Mouse (Mus musculus) MEL (cell line): Measurements from ENCODE around the gene Cav1. TPM values are rescaled to one million over a fixed set of nuclear protein-coding genes. Genes with fewer than 3 reads are reported as not detected.

ENCODE experiments used
- DNase-seq: peaks from one replicate; pipeline ENCODE4 v3.0.0; 2011; ENCODE audit warnings: low read depth, low spot score
- H3K27ac ChIP-seq: 2 replicates; pipeline ENCODE4 v1.5.1; 2012; ENCODE audit warnings: low read depth, mild to moderate bottlenecking, control low read depth, low read length, moderate library complexity; ENCODE audit not compliant: control insufficient read depth
- H3K27me3 ChIP-seq, 2 experiments: fragments of 150-350 bp in 1 of 2; sonication (generic) in 1 of 2; 2 replicates each; pipeline ENCODE4 v1.6.1; 2012; ENCODE audit warnings: low read length in 2 of 2, mild to moderate bottlenecking in 2 of 2, improper control_type of control experiment in 1 of 2, moderate library complexity in 1 of 2; ENCODE audit not compliant: insufficient read depth in 2 of 2, control insufficient read depth in 1 of 2
- H3K36me3 ChIP-seq, 2 experiments: 2 replicates each; pipeline ENCODE4 v1.6.1; 2012 to 2014; ENCODE audit warnings: low read length in 2 of 2, improper control_type of control experiment in 1 of 2, inconsistent platforms in 1 of 2, mild to moderate bottlenecking in 1 of 2; ENCODE audit not compliant: insufficient read depth in 2 of 2, control insufficient read depth in 1 of 2
- H3K4me1 ChIP-seq, 2 experiments: fragments of 150-350 bp in 1 of 2; sonication (generic) in 1 of 2; 2 replicates each; pipeline ENCODE4 v1.6.1; 2012; ENCODE audit warnings: low read length in 2 of 2, improper control_type of control experiment in 1 of 2, mild to moderate bottlenecking in 1 of 2; ENCODE audit not compliant: insufficient read depth in 2 of 2, control insufficient read depth in 1 of 2
- H3K4me3 ChIP-seq, 2 experiments: fragments of 150-350 bp in 1 of 2; sonication (generic) in 1 of 2; 2 replicates each; pipeline ENCODE4 v1.5.1; 2012; ENCODE audit warnings: low read depth in 2 of 2, low read length in 2 of 2, mild to moderate bottlenecking in 2 of 2, moderate library complexity in 2 of 2, control low read depth in 1 of 2, improper control_type of control experiment in 1 of 2; ENCODE audit not compliant: control insufficient read depth in 1 of 2, insufficient read depth in 1 of 2
- H3K79me2 ChIP-seq: 2 replicates; pipeline ENCODE4 v1.6.1; 2012; ENCODE audit warnings: mild to moderate bottlenecking, low read length, moderate library complexity; ENCODE audit not compliant: control insufficient read depth, poor library complexity, insufficient read depth
- H3K9ac ChIP-seq: 2 replicates; pipeline ENCODE4 v1.6.1; 2012; ENCODE audit warnings: low read depth, mild to moderate bottlenecking, control low read depth, low read length, moderate library complexity; ENCODE audit not compliant: control insufficient read depth, poor library complexity, severe bottlenecking
- H3K9me3 ChIP-seq: fragments of 150-350 bp; sonication (generic); replicated peaks from 2 replicates; pipeline ENCODE4 v1.6.1; 2012; ENCODE audit warnings: mild to moderate bottlenecking, low read length, improper control_type of control experiment, moderate library complexity; ENCODE audit not compliant: insufficient read depth
- BHLHE40 ChIP-seq: IDR thresholded peaks from 2 replicates; pipeline ENCODE4 v1.6.1; 2012; ENCODE audit warnings: low read depth, mild to moderate bottlenecking, inconsistent platforms, low read length, improper control_type of control experiment, borderline replicate concordance
- CHD1 ChIP-seq: IDR thresholded peaks from 2 replicates; pipeline ENCODE4 v1.6.1; 2012; ENCODE audit warnings: low read depth, mild to moderate bottlenecking, inconsistent platforms, low read length, improper control_type of control experiment
- E2F4 ChIP-seq: IDR thresholded peaks from 2 replicates; pipeline ENCODE4 v1.6.1; 2011; ENCODE audit warnings: low read depth, low read length, improper control_type of control experiment, borderline replicate concordance
- EP300 ChIP-seq, 2 experiments: IDR thresholded peaks; 2 replicates each; pipeline ENCODE4 v1.6.1; 2011; ENCODE audit warnings: improper control_type of control experiment in 2 of 2, low read length in 2 of 2, low read depth in 1 of 2, mild to moderate bottlenecking in 1 of 2
- GABPA ChIP-seq: IDR thresholded peaks from 2 replicates; pipeline ENCODE4 v1.6.1; 2012; ENCODE audit warnings: low read depth, mild to moderate bottlenecking, inconsistent platforms, low read length, improper control_type of control experiment, moderate library complexity
- MAFK ChIP-seq: IDR thresholded peaks from 2 replicates; pipeline ENCODE4 v1.6.1; 2011; ENCODE audit warnings: low read depth, mild to moderate bottlenecking, low read length, improper control_type of control experiment, borderline replicate concordance
- MAX ChIP-seq: IDR thresholded peaks from 2 replicates; pipeline ENCODE4 v1.6.1; 2011; ENCODE audit warnings: low read length, improper control_type of control experiment
- MAZ ChIP-seq: IDR thresholded peaks from 2 replicates; pipeline ENCODE4 v1.6.1; 2012; ENCODE audit warnings: low read depth, mild to moderate bottlenecking, inconsistent platforms, low read length, improper control_type of control experiment
- MEF2A ChIP-seq: IDR thresholded peaks from 2 replicates; pipeline ENCODE4 v1.6.1; 2014; ENCODE audit warnings: low read depth, mild to moderate bottlenecking, inconsistent platforms, low read length, improper control_type of control experiment; ENCODE audit not compliant: poor library complexity, insufficient replicate concordance, severe bottlenecking; ENCODE audit errors: extremely low read depth
- MXI1 ChIP-seq: IDR thresholded peaks from 2 replicates; pipeline ENCODE4 v1.6.1; 2011; ENCODE audit warnings: mild to moderate bottlenecking, low read depth, low read length, improper control_type of control experiment
- MYB ChIP-seq: IDR thresholded peaks from 2 replicates; pipeline ENCODE4 v1.6.1; 2011; ENCODE audit warnings: mild to moderate bottlenecking, low read depth, low read length, improper control_type of control experiment
- MYC ChIP-seq: IDR thresholded peaks from 2 replicates; pipeline ENCODE4 v1.6.1; 2011; ENCODE audit warnings: low read depth, mild to moderate bottlenecking, low read length, improper control_type of control experiment, moderate library complexity
- NRF1 ChIP-seq: IDR thresholded peaks from 2 replicates; pipeline ENCODE4 v1.6.1; 2014; ENCODE audit warnings: low read depth, mild to moderate bottlenecking, inconsistent platforms, low read length, improper control_type of control experiment, moderate library complexity; ENCODE audit not compliant: poor library complexity, insufficient read depth, severe bottlenecking
- POLR2AphosphoS5 ChIP-seq: IDR thresholded peaks from 2 replicates; pipeline ENCODE4 v1.6.1; 2012; ENCODE audit warnings: low read depth, borderline replicate concordance, mild to moderate bottlenecking, inconsistent platforms, low read length, moderate library complexity, mixed read lengths
- RAD21 ChIP-seq: IDR thresholded peaks from 2 replicates; pipeline ENCODE4 v1.6.1; 2011; ENCODE audit warnings: mild to moderate bottlenecking, low read depth, low read length, improper control_type of control experiment
- RCOR1 ChIP-seq: IDR thresholded peaks from 2 replicates; pipeline ENCODE4 v1.6.1; 2012; ENCODE audit warnings: low read depth, mild to moderate bottlenecking, inconsistent platforms, low read length, improper control_type of control experiment
- TAL1 ChIP-seq: IDR thresholded peaks from 2 replicates; pipeline ENCODE4 v1.6.1; 2012; ENCODE audit warnings: mild to moderate bottlenecking, inconsistent platforms, low read length, moderate library complexity, mixed read lengths
- TBP ChIP-seq: IDR thresholded peaks from 2 replicates; pipeline ENCODE4 v1.8.0; 2011; ENCODE audit warnings: low read depth, low read length, improper control_type of control experiment
- UBTF ChIP-seq: IDR thresholded peaks from 2 replicates; pipeline ENCODE4 v1.6.1; 2012; ENCODE audit warnings: low read depth, mild to moderate bottlenecking, inconsistent platforms, low read length, improper control_type of control experiment, moderate library complexity, borderline replicate concordance; ENCODE audit not compliant: insufficient read depth
- USF1 ChIP-seq: IDR thresholded peaks from 2 replicates; pipeline ENCODE4 v1.6.1; 2014; ENCODE audit warnings: low read depth, mild to moderate bottlenecking, inconsistent platforms, low read length, improper control_type of control experiment, moderate library complexity
- ZC3H11A ChIP-seq: IDR thresholded peaks from 2 replicates; pipeline ENCODE4 v1.6.1; 2012; ENCODE audit warnings: low read depth, mild to moderate bottlenecking, inconsistent platforms, low read length, improper control_type of control experiment
- ZKSCAN1 ChIP-seq: IDR thresholded peaks from 2 replicates; pipeline ENCODE4 v1.6.1; 2012; ENCODE audit warnings: low read depth, mild to moderate bottlenecking, inconsistent platforms, low read length, improper control_type of control experiment, moderate library complexity
- ZNF384 ChIP-seq: IDR thresholded peaks from 2 replicates; pipeline ENCODE4 v1.6.1; 2012; ENCODE audit warnings: low read depth, mild to moderate bottlenecking, inconsistent platforms, low read length, improper control_type of control experiment
- polyA plus RNA-seq, 2 experiments: library from polyadenylated mRNA; stranded (reverse) in 1 of 2; unstranded in 1 of 2; fragments of >175 nt in 1 of 2; fragments of >200 nt in 1 of 2; gene quantifications; 2 replicates each; pipeline versions ENCODE4 v1.2.1 to v1.2.4; 2012; ENCODE audit warnings: low replicate concordance in 2 of 2, low read depth in 1 of 2; ENCODE audit not compliant: insufficient read length in 2 of 2, insufficient read depth in 1 of 2, missing spikeins in 1 of 2
- total RNA-seq: library from RNA; depleted of rRNA; stranded (reverse); fragments of 300-350 nt; gene quantifications from 2 replicates; pipeline ENCODE4 v1.2.3, GENCODE M21; 2012

Cav1 gene
- total and polyA plus RNA-seq, 3 experiments: not detected

DNA sequence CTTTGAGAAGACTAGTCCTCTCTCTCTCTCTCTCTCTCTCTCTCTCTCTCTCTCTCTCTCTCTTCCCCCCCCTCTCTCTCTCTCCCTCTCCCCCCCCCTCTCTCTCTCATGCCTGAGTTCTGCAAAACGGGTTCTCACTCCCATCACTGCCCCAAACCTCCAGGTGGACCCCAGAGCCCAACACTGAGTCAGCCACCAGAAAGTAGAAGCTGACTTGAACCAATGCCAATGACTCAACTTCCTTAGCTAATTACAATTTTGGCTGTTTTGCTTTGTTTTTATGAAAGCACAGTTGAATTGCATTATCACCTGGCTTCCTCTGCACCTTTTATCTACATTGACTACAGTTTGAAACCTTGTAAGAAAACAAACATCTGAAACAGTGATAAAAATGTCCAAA is 11.8 kb downstream of the Cav1 start:
- Histone ChIP-seq H3K27me3 (no peaks in the 10 kb centered on the region), H3K79me2 (no peaks in the 10 kb centered on the region), H3K9ac (no peak overlapping the region), H3K4me1 (no peaks in the 10 kb centered on the region), H3K4me3 (no peak overlapping the region), H3K36me3 (no peaks in the 10 kb centered on the region), H3K9me3 (no peaks in the 10 kb centered on the region), H3K27ac (no peak overlapping the region)
- no peak for DNase-seq
- no peak for TF ChIP-seq GABPA
- no peak for TF ChIP-seq UBTF
- no peak for TF ChIP-seq EP300 (IDR thresholded peaks at IDR 0.05; ENCODE audit: low read depth in 1 of 2, low read length in 2 of 2)
- no peak for TF ChIP-seq USF1
- no peak for TF ChIP-seq MYB
- TF ChIP-seq CHD1: no peak
- no peak for TF ChIP-seq NRF1
- TF ChIP-seq ZC3H11A: no peak
- TF ChIP-seq POLR2AphosphoS5: no peak
- TF ChIP-seq ZNF384: no peak
- no peak for TF ChIP-seq TAL1
- TF ChIP-seq MAFK: no peak
- no peak for TF ChIP-seq ZKSCAN1
- no peak for TF ChIP-seq RAD21
- TF ChIP-seq MAZ: no peak

- TF ChIP-seq RAD21: no peak
- TF ChIP-seq CHD1: no peak
- no peak for TF ChIP-seq RCOR1
- TF ChIP-seq ZC3H11A: no peak
- no peak for TF ChIP-seq MXI1
- no peak for TF ChIP-seq MYC
- TF ChIP-seq E2F4: no peak
- no peak for TF ChIP-seq MAX
- no peak for TF ChIP-seq MAZ
- no peak for TF ChIP-seq BHLHE40
- TF ChIP-seq MEF2A: no peak
- TF ChIP-seq ZKSCAN1: no peak
- TF ChIP-seq TBP: no peak
- no peak for TF ChIP-seq POLR2AphosphoS5
- Histone ChIP-seq H3K36me3 (no peaks in the 10 kb centered on the region), H3K27ac (no peak overlapping the region), H3K9me3 (no peaks in the 10 kb centered on the region), H3K4me1 (no peaks in the 10 kb centered on the region), H3K9ac (no peak overlapping the region), H3K79me2 (no peaks in the 10 kb centered on the region), H3K4me3 (no peak overlapping the region), H3K27me3 (no peaks in the 10 kb centered on the region)
- no peak for DNase-seq
These were observed 15.8 kb downstream of the Cav1 start for GRCm38 (mm10) chr6:17321976-17322375.
